Mouse (Mus musculus): ENCODE measurements at regions not wholly inside any gene's neighbourhood (a gene's known extent, or its start where the extent isn't known, plus 50 kb on each side); places are given as distances from the start of the nearest gene placed in this dataset.

GRCm38 (mm10) chr5:51830015-51830414 lies 262.5 kb upstream of the Ppargc1a start:
- DNase-seq = no peak

- DNase-seq = no peak
Observed at GRCm38 (mm10) chr5:51829606-51830005, 262.1 kb upstream of the Ppargc1a start.

- no peak for DNase-seq
Observed at GRCm38 (mm10) chr5:51829020-51829419, 261.5 kb upstream of the Ppargc1a start.

GRCm38 (mm10) chr5:51826269-51826668 lies 258.7 kb upstream of the Ppargc1a start:
- DNase-seq = no peak

GRCm38 (mm10) chr5:51825584-51826088 lies 258.1 kb upstream of the Ppargc1a start:
- no peak for DNase-seq

- DNase-seq = no peak
Observed at GRCm38 (mm10) chr5:51824731-51825130, 257.2 kb upstream of the Ppargc1a start.

GRCm38 (mm10) chr5:51823657-51824056 lies 256.1 kb upstream of the Ppargc1a start:
- no peak for DNase-seq

- DNase-seq = no peak
Observed at GRCm38 (mm10) chr5:51816258-51816657, 248.7 kb upstream of the Ppargc1a start.

- no peak for DNase-seq
Observed at GRCm38 (mm10) chr5:51811728-51812127, 244.2 kb upstream of the Ppargc1a start.

- DNase-seq = no peak
Observed at GRCm38 (mm10) chr5:51801486-51801885, 234.0 kb upstream of the Ppargc1a start.

- DNase-seq = peak; percentile 71
Observed at GRCm38 (mm10) chr5:51799371-51800035, 232.0 kb upstream of the Ppargc1a start.

GRCm38 (mm10) chr5:51794097-51794496 lies 226.6 kb upstream of the Ppargc1a start:
- DNase-seq = no peak

GRCm38 (mm10) chr5:51792950-51793349 lies 225.4 kb upstream of the Ppargc1a start:
- no peak for DNase-seq

- DNase-seq = no peak
Observed at GRCm38 (mm10) chr5:51788768-51789167, 221.2 kb upstream of the Ppargc1a start.

GRCm38 (mm10) chr5:51783523-51783922 lies 216.0 kb upstream of the Ppargc1a start:
- DNase-seq = no peak

GRCm38 (mm10) chr5:51783099-51783498 lies 215.6 kb upstream of the Ppargc1a start:
- DNase-seq = no peak

GRCm38 (mm10) chr5:51775502-51776145 lies 208.1 kb upstream of the Ppargc1a start:
- DNase-seq = no peak

GRCm38 (mm10) chr5:51771655-51772054 lies 204.1 kb upstream of the Ppargc1a start:
- DNase-seq = no peak

- no peak for DNase-seq
Observed at GRCm38 (mm10) chr5:51766111-51766510, 198.6 kb upstream of the Ppargc1a start.

- DNase-seq = no peak
Observed at GRCm38 (mm10) chr5:51764416-51764815, 196.9 kb upstream of the Ppargc1a start.

GRCm38 (mm10) chr5:51763599-51763998 lies 196.1 kb upstream of the Ppargc1a start:
- DNase-seq = no peak

GRCm38 (mm10) chr5:51762352-51762751 lies 194.8 kb upstream of the Ppargc1a start:
- no peak for DNase-seq

GRCm38 (mm10) chr5:51758289-51758688 lies 190.8 kb upstream of the Ppargc1a start:
- DNase-seq = no peak

- DNase-seq = no peak
Observed at GRCm38 (mm10) chr5:51757864-51758263, 190.3 kb upstream of the Ppargc1a start.

GRCm38 (mm10) chr5:51752024-51752423 lies 184.5 kb upstream of the Ppargc1a start:
- no peak for DNase-seq

Data from kidney, adult 11 months (tissue).